Mouse (Mus musculus): ENCODE measurements around the gene Zkscan14.

Zkscan14 gene

GRCm38 (mm10) chr5:145202446-145202845 lies 778 bp upstream of the Zkscan14 start:
- DNase-seq (ENCODE audit: low spot score), result no peak

DNA sequence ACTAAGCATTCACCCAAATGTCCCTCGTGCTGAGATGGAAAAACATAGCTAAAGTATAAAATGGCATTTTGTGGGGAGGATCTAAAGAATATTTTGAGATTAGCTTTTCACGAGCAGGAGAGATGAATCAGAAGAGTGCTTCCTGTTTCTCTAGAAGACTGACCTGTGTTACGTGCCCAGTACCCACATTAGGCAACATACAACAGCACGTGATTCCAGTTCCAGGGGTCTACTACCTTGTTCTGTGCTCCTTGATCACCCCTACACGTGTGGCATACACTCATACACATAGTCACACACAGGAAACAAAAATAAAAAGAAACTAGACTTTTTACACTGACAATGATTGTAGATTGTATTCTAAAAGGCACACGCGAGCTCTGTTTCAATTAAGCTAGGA lies 1.3 kb downstream of the Zkscan14 start:
- no peak for DNase-seq (ENCODE audit: low spot score)

DNA sequence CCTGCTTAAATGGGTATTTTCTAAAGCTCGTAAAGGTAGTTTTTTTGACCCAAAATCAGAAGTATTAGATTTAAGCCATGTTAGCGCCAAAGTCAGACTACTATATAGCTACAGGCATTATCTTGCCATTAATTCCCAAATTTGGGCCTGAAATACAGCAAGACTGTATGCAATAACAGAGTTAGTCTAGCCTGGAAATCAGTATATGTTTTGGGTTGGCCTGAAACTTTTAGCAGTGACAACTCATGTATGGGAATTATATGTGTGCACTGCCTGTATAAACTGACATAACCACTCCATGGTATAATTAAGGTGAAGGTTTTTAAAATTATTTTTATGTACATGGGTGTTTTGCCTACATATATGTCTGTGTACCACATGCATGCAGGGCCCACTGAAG lies 9.7 kb downstream of the Zkscan14 start, which contains the start of gene Atp5j2:
Atp5j2 (minus strand) TSS at position 101 of the 400 bp plus-strand sequence.
- DNase-seq (ENCODE audit: low spot score), result no peak

DNA sequence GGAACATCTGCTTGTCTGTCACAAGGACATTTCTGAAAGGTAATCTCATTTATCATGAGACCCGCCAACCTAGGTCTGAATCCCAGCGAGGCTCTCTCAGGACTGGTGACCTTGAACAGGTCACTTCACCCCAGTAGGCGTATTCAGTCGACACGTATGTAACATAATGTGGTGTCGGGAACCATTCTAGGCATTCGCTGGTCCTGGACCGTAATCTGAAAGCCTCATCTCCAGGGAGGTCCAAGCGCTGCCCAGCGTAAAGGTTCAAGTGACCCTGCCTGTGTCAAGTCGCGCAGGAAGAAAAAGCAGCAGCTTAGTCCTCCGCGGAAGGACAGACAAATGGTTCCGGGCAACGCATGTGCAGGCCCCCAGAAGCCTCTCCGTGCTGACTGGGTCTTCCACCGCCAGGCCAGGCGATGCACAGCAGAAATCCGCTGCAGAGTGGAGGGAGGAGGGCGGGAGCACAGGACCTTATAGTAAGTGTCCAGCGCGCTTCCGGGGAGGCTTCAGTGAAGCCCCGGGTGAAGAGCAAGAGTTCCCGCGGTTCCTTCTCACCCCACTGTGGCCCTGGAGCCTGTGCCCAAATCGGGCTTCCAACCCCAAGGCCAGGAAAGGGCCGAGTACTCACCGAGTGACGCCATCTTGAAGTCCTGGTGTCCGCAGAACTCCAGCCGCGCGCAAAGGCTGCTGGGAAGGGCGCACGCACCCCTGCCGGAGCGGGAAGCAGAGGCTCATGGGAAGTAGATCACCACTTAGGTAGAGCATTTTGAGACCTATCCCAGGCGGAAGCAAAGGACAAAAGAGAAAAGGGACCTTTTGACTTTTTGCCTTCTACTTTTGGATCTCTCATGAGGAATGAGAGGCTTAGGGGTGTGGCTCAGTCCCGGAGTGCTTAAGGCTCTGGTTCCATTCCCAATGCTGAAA lies 10.5 kb downstream of the Zkscan14 start:
- peak; percentile 89 for DNase-seq (ENCODE audit: low spot score)

DNA sequence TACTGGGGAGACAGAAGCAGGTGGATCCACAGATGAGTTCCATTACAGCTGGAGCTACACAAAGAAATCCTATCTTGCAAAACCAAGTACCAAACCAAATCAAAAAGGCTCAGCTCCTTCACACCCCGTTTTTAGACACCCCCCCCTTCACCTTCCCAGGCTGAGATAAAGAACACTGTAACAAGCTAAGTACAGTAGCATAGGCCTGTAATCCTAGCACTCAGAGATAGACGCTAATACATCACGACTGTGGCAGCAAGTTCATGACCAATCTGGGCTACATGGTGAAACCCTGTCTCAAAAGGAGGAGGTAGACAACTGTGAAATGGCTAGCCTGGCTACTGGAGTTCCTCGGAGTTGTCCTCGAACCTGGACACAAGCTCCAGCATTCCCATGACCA lies 11.3 kb downstream of the Zkscan14 start:
- no peak for DNase-seq (ENCODE audit: low spot score)

GRCm38 (mm10) chr5:145189416-145189815 lies 12.3 kb downstream of the Zkscan14 start:
- no peak for DNase-seq (ENCODE audit: low spot score)

DNA sequence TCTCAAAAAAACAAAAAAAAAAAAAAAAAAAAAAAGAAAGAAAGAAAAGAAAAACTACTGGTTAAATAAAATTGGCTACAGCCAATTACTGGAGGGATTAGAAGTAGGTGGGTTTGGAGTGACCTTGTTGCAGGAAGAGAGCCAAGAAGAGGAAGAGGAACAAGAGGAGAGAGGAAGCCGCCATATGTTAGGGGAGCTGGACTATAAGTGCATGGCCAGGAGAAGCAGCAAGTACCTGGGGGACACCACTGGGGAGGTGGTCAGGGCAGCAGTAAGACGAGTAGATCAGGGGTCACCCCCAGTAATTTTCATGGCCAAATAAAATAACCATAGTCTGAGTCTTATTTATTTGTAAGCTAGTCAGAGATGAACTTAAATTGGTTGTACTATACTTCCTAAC lies 16.4 kb downstream of the Zkscan14 start:
- no peak for DNase-seq (ENCODE audit: low spot score)

DNA sequence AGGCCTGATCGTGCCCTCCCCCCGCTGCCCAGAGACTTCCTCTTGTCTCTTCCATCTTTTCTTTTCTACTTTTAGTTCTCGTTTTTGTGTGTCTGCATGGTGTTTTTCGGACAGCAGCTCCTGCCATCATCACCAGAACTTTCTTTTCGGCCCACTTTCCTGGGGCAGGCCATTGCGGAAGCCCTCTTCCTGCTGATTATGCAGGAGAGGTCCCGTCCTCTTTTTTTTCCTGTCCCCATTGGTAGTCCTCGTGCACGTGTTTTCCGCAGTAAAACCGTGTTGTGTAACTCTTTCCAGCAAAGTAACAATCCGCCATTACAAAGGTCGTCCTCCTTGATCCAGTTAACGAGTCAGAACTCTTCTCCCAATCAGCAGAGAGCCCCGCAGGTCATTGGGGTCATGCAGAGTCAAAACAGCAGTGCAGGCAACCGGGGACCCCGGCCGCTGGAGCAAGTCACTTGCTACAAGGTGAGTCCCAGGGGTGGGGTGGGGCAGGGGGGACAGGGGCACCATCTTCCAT lies 23.1 kb downstream of the Zkscan14 start:
- DNase-seq (ENCODE audit: low spot score), result no peak

DNA sequence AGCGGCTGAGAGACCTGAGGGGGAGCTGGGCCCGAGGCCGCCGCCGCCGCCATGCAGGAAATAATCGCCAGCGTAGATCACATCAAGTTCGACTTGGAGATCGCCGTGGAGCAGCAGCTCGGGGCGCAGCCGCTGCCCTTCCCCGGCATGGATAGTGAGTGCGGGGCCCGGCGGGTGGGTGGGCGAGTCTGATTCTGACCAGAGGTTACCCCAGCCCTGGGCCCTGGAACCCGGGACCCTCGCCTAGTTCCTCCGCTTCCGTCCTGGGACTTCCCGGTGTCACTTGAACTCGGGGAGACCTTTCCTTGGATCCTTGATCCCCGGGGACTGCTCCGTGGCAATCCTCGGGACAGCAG lies 34.4 kb downstream of the Zkscan14 start:
- DNase-seq (ENCODE audit: low spot score), result no peak

DNA sequence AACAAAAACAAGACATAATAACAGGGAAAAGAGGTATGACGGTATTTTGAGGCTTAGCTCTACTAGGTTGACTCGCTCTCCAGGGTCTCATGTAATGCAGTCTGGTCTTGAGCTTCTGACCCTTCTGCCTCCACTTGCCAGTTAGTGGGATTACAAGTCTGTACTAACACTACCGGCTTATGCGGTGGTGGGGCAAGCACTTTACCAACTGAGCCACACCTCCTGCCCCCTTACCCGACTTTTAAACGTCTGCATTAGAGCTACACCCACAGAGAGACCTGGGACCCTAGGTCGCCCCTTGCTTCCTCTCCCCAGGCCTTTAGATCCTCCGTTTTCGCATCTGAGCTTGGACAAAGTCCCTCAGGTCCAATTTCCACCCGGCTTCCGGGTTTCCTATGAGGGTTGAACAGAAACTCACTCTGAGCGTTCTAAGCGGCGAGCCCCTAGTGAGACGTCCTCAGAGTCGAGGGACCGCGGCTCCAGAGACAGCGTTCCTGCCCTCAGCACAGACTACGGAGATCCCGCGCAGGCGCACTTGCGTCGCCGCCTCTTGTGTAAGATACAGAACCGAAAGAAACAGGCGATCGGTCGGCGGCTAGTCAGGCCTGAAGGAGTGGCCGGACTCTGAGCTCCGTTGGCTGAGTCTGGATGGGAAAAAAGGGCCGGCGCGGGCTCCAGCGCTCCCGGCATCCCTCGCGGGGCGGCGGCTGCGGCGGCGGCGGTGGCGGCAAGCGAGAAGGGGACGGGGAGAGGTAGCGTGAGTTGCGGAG lies 34.9 kb downstream of the Zkscan14 start, which contains the start of the genes Ptcd1 and Cpsf4:
Ptcd1 (minus strand) TSS at position 573 of the 770 bp plus-strand sequence.
Cpsf4 (plus strand) TSS at position 678 of the 770 bp plus-strand sequence.
- peak; percentile 99 for DNase-seq (ENCODE audit: low spot score)

DNA sequence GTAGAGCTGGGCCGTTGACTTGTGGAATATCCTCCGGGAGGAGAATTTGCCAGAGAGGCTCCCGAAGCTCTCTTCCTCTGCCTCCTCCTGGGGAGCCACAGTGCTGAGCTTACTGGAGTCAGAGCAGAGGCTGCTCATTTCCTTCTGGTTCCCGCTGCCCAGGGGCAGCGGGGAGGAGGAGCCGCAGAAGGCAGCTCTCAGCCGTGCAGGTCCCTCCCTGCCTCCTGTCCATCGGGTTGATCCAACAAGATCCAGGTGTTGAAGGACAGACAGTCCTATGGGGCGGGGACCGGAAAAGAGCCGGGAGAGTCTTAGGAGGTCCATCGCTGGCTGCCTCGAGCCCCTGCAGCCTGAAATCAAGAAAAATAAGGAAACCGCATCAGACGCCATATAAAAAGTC lies 36.5 kb downstream of the Zkscan14 start:
- DNase-seq (ENCODE audit: low spot score), result no peak

DNA sequence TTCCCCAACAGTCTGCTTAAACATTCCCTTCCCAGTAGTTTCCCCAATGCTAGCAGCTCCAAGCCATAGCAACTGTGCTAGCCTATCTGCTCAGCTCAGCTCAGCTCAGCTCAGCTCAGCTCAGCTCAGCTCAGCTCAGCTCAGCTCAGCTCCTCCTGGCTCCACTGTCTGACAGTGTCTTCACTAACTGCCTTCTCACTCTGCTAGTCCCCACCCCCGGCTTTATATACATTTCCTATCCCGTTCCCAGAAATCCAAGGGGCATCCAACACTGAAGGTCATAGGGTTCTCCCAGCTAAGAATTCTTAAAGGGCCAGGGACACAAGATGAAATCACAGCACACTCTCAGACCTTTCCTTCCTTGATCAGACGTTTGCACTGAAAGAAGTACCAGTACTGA lies 37.0 kb downstream of the Zkscan14 start:
- DNase-seq (ENCODE audit: low spot score), result no peak

DNA sequence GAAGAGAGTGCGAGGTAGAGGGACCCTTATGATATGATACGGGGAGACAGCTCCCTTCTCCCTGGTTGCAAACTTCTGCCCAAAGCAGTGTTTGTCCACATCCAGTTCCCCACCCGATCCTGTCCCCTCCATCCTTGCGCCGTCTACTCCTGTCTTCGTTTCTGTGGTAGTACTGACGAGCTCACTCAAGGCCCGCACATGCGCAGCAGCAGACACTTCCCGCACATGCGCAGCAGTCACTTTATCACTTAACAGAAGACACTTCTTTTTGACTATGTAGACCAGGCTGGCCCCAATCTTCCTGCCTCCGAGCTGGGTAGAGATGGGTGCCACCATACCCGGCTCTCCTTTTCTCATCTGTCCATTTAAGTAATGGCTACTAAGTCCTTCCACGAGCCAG lies 40.3 kb downstream of the Zkscan14 start:
- DNase-seq (ENCODE audit: low spot score), result no peak

DNA sequence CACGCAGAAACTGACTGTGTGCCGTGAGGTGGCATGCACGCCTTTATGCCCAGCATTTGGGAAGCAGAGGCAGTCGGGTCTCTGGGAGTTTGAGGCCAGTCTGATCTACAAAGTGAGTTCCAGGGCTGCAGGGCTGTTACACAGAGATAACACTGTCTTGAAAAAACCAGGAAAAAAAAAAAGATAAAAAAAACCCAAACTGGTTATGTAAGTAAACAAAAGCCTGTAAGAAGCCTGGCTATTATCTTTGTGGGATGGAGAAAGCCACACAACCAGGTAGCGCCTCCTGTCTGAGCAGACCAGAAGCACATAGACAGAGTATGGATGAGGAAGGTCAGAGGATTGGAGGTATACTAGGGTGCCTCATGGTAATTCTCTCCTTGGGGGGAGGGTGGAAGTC lies 49.0 kb downstream of the Zkscan14 start:
- no peak for DNase-seq (ENCODE audit: low spot score)

GRCm38 (mm10) chr5:145149294-145149693 lies 52.4 kb downstream of the Zkscan14 start:
- no peak for DNase-seq (ENCODE audit: low spot score)

GRCm38 (mm10) chr5:145147748-145148147 lies 53.9 kb downstream of the Zkscan14 start:
- DNase-seq (ENCODE audit: low spot score), result no peak
